Mouse (Mus musculus) cerebellum, adult 9-11 months (tissue): Measurements from ENCODE around the gene Fgg.
A peak's percentile ranks its signal among the peaks of the same experiment; 100 is the strongest.

Experiments
- DNase-seq: peaks from one replicate; pipeline ENCODE4 v3.0.0; 2022

The Fgg gene

DNA sequence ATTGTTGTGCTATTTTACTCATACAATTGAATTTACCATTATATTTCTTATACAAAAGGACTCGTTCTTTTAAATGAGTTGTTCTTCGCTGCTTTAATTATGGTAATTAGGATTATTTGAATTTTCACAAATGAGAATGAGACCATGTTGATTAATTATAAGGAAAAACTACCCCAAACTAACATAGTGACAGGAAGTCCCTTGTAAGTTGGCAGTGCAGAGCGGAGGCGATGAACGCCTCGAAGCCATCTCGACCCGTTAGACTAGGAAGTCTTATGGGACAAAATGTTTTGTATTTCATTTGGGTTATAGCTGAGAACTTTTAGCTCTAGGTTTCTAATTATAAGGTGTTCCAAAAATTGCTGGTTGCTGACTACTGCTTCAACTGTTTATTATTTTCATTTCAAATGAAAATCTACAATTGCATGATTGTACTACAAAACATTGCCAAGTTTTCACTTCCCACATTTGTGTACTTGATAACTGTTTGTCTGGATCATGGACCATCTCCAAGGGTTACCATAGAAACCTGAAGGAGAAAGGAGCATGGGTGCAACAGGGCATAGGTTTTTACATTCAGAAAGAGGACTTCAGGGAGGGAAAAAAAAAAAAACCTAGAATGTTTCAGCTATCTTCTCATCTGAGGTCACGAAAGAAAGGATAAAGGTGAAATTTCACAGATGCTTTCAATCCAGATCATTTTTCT is 20.2 kb downstream of the Fgg start:
- no peak for DNase-seq

DNA sequence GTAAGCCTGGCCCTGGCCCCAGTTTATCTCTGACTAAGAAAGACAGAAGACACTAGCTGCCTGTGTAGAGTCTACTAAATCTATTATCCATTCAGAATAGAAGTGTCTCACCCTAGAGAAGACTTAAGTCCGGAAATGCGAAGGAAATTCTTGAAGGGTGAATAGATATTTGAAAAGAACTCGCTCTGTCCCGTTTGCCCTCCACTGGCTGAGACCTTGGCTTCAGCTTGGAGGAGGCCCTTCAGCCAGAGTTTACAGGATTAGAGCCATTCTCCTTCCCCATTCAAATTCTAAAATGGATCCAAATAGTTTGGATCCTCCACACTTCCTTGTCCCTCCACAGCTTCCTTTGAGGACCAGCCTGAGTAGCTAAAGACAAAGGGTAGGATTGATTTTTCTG is 22.8 kb downstream of the Fgg start:
- DNase-seq, result no peak

DNA sequence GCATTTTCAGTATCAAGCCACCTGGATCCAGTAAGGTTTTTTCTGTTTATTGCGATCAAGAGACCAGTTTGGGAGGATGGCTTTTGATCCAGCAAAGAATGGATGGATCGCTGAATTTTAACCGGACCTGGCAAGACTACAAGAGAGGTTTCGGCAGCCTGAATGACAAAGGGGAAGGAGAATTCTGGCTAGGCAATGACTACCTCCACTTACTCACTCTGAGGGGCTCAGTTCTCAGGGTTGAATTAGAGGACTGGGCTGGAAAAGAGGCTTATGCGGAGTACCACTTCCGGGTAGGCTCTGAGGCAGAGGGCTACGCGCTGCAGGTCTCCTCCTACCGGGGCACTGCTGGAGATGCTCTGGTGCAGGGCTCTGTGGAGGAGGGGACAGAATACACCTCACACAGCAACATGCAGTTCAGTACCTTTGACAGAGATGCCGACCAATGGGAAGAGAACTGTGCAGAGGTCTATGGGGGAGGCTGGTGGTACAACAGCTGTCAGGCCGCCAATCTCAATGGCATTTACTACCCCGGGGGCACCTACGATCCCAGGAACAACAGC is 25.3 kb downstream of the Fgg start:
- DNase-seq, result no peak

DNA sequence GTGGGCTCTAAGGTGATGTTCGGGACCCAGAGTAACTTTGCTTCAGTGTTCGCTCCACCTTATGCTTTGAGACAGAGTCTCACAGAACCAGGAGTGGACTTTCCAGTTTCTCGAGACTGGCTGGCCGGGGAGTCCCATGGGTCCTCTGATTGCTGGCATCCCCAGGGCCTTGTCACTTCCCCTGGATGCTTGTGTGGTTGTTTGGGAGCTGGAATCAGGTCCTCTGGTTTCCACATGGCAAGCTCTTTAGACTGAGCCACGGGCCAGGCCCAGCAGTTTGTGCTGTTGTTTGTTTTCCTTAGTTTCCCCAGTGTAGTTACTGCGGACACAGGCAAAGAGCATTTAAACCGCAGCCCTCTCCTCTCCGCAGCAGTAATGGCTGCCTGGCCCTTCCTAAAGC is 26.3 kb downstream of the Fgg start:
- no peak for DNase-seq

DNA sequence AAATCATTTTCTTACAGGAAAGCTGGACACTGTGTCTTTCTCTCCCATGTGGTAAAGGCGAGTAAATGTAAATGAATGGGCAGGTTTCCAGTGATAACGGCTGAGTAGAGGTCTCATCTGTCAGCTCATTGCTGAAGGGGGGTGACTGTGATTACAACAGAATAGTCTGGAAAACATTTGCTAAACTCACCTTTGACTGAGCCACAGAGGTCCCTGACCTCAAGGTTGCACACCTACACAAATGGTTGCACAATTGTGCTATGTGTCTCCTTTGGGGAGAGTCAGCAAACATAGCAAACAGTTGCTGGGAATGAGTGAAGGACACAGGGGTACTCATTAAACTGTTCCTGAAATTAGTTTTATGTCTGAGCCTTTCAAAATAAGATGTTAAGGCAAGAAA is 31.3 kb downstream of the Fgg start:
- DNase-seq, result no peak

DNA sequence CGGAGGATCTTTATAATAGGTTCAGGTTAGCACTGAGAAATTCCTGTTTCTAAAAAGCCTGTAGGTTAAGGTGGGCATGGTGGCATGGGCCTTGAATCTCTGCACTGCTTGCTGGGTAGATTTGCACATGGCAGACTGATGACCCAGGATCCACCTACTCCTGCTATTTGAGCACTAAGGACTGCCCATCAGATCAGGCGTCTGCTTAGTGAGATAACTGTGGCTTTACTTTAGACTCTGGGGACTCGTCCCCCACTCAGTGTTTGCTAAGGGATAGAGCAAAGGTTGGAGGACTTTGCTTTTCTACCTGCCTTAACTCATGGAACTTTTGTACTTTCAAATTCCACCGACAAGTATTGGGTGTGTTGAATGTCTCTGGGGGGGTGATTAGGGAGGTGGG is 32.1 kb downstream of the Fgg start:
- DNase-seq, result no peak

DNA sequence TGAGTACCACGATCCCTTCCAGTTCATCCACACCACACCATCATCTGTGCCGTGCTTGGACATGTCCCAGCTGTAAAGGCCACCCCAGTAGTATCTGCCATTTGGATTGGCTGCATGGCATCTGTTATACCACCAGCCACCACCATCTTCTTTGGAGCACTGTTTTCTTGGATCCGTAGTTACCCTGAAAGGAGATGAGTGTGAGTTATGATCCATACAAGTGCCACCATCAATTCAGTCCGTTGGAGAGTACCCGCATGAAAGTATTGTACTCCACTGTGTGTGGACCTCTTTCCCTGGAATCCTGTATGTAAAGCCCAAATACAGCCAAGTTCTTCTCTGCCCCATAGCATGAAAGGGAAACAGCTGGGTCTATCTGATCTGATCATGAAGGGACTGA is 34.9 kb downstream of the Fgg start:
- DNase-seq, result no peak

DNA sequence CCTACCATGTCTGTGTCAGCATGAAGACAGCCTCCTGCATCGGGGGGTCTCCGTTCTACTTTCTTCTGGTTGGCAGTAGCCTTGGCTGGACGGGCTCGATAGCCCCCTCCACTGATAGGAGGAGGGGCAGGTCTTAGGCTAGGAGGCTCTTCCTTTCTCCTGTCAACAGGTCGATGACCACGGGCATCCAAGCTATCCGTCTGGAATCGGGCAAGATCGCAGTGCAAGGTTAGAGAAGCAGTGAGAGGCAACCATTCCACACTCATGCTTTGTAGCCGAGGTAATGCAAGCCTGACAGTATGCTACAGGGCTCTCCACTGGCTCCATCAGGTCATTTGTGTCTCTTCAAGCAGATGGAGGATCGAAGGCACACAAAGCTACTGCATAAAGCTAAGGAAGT is 39.1 kb downstream of the Fgg start:
- DNase-seq, result no peak

DNA sequence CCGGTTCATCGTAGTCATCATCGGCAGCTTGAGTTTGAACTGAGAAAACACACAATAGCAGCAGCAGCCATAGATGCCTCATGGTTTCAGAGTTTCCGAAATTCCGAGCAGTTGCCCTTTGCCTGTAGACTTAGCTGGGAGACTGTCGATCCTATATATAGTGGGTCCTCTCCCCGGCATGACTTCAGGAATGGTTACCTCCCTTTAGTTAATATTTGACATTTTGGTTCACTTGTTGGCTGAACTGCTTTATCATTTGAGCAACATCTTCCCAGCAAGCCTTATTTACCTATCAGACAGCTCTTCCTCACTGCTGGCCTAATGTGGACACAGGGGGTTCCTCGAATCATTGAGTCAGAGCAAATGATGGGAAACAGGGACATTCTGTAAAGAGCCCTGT is 42.2 kb downstream of the Fgg start, which contains the start of gene Fgb:
Gene Fgb (minus strand): TSS at position 184 of the 400 bp plus-strand sequence.
- no peak for DNase-seq

DNA sequence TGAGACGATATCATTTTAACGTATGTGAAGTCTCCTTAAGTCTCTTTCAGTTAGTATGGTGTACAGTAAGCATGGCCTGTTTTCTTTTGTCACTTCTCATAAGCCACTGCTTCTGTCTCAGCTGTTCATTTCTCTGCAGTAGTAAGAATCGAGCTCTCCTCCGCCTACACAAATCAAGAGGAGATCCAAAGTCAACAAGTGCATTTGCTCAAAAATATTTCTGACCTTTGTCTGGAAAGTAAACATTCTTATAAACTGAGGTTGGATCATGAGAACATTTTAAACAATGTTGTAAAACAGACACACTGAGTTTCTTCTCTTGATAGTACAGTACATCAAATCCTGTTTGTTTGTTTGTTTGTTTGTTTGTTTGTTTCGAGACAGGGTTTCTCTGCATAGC is 43.1 kb downstream of the Fgg start:
- DNase-seq, result no peak

DNA sequence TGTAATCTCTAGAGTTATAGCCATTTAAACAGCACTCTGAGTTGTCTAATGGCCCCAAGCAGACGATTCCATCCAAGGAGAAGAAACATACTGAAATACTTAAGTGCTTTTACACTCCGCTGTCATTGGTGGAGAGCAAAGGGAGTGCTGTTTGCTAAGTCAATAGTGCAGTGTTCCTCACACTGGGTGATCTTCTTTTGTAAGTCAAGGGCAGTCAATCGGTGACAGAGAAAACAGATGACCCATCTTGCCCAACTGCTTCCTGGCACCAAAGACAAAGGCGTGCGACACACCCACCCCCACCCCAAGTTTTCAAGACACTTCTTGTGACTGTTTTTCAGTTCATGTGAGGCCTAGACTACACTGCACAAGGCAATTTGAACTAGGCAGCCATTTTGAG is 44.6 kb downstream of the Fgg start:
- DNase-seq, result no peak

DNA sequence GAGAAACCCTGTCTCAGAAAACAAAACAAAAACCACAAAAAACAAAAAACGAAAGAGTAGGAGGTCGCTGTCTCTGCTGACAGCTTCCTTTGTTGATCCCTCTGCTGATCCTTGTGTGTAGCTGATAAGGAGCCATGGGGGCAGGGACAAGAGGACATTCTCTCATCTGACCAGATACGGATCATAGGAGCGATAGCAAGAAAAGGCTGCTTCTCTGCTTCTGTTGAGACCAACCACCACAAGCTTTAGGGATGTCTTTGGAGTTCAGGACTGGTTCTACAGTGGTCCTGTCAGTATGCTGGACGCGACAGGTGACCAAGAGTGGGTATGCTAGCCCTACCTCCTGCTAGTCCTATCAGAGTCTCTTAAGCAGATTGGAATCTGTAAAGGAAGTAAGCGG is 45.6 kb downstream of the Fgg start:
- no peak for DNase-seq

DNA sequence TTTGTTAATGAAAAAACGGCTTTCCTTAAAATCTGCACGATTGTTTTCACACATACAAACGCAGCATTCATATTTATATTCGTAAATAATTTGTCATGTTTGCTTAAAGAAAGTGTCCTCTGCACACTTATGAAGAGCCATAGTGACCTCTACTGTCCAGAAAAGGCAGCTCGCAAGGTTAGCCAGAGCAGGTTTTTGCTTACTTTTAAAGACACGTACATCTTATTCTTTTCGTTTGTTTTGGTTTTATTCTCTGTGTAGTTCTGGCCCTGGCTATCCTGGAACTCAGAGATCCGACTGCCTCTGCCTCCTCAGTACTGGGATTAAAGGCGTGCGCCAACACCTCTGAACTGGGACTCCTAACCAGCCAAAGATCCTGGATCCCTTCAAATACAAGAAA is 46.2 kb downstream of the Fgg start:
- no peak for DNase-seq

DNA sequence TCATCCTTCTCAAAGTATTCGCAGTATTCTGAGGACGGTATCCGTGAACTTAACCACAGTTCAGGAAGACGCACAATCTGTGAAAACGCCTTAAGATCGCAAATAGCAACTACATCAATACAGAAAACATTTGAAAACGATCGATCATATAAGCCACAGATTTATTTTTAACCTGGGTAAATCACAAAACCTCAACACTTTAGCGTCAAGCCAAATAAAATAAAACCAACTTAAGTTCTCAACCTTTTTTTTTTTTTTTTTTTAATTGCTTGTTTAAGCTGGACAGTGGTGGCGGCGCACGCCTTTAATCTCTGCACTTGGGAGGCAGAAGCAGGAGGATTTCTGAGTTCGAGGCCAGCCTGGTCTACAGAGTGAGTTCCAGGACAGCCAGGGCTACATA is 47.2 kb downstream of the Fgg start:
- no peak for DNase-seq

DNA sequence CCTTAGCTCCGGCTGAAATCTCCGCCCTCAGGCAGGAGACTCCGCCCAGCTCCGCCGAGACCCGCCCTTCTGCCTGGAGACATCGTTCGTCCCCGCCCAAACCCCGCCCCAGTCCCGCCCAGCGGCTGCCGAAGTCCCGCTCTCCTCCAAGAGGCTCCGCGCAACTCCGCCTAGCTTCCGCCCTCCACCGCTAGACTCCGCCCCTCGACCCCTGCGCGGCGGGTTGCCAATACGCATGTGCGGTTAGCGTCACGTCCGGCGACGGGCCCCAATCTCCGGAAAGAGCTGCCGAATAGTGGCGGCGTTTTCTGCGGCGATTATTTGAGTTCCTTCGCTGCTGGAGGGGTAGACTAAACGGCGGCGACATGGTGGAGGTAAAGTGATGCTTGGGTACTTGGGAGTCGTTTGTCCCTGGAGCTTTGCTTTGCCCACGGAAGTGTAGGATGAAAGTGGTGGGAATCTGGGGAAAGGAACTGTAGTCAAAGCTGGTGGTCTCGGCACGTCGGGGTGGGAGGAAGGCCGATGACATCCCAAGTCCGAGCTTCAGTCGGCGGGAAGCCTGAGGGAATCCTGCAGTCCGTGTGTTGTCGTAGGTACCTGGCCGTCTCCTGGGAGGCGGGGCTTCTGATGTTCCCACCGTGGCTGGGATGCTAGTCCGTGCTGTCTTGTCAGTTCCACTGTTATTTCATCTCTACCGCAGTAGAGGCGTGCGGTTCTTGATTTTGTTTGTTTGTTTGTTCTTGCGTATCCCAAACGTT is 47.9 kb downstream of the Fgg start, which contains the start of gene Plrg1:
Gene Plrg1 (plus strand): TSS at position 242 of the 758 bp plus-strand sequence.
- peak; percentile 99 for DNase-seq

DNA sequence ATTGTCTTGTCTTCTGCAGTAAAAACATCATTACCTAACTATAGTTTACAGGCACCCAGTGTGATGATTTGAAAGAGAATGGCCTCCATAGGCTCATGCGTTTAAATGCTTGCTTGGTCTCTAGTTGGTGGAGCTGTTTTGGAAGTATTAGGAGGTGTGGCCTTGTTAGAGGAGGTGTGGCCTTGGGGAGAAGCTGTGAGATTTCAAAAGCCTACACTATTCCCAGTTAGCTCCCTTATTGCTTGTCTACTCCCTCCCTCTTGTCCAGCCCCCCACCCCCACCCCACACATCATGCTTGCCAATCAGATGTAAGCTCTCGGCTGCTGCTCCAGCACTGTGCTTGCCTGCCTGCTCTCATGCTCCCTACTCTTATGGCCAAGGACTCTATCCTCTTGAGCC is 49.5 kb downstream of the Fgg start:
- no peak for DNase-seq
